Mouse (Mus musculus): ENCODE measurements at regions not wholly inside any gene's neighbourhood (a gene's known extent, or its start where the extent isn't known, plus 50 kb on each side); places are given as distances from the start of the nearest gene placed in this dataset.

DNA sequence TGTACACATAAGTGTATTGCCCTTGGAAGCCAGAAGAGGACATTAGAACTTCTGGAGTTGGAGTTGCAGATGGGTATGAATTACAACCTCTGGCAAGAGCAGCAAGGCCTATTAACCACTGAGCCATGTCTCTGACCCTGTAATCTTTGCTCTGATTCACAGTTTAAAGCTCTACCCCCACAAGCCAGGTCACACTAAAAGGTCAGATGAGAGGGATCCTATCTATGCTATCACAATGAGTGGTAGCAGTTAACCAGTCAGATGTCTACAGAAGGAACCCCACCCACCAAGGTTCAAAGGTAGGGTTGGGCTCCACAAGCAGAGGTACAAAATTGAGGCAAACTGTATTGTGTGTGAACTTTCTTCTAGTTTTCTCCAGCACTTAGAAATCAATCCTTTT is 94.5 kb upstream of the C2cd4b start:
- TF ChIP-seq GABPA (IDR thresholded peaks at IDR 0.05; ENCODE audit: low read depth, low read length) (no peak), CTCF (IDR thresholded peaks at IDR 0.05 in 2 of 3, conservative IDR thresholded peaks at IDR 0.05 in 1 of 3; ENCODE audit: control insufficient read depth in 1 of 3, insufficient read depth in 1 of 3, low read depth in 2 of 3, low read length in 3 of 3, poor library complexity in 1 of 3, severe bottlenecking in 1 of 3) (no peak), POLR2A (IDR thresholded peaks at IDR 0.05; ENCODE audit: control insufficient read depth in 1 of 2, insufficient read depth in 1 of 2, low read depth in 1 of 2, low read length in 2 of 2, poor library complexity in 1 of 2) (no peak), SIN3A (IDR thresholded peaks at IDR 0.05; ENCODE audit: low read length) (no peak), RAD21 (IDR thresholded peaks at IDR 0.05; ENCODE audit: low read depth, low read length) (no peak)

All from MEL (cell line).